Comparison of ENCODE assay signal across 8 mouse cellular contexts in the genomic region with DNA sequence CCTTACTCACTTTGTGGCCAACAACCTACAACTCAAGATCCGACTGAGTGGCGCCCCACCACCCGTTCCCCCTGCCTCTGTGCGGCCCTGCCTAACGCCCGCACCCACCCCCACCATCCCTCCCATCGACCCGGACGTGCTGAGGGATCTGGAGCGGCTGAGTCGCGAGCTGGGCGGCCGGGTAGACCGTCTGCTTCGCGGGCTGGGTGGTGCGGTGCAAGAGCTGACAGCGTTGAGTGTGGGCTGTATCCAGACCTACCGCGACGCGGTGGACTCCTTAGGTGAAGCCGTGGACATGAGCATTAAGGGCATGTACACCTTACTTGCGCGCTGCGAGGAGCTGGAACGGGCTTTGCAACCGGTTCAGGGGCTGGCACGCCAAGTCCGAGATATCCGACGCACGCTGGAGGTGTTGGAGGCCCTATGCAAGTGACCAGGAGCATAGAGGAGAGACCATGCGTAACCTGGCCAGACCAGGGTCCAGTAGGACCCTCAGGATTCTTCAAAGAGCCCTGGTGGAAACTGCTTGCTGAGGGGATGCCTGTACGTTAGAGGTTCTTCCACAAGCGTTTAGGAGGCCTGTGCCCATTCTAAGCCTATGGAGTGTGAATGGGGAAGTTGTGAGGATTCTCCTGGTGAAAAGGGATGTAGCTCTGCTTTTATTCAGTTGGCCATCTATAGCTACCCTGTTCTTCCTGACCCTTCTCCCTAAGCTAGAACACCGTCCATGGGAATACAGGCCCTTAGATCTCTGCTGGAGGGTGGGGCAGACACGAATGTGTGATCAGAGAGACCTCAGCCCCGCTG. TPM values are rescaled to one million over a fixed set of nuclear protein-coding genes. Genes with fewer than 3 reads are reported as not detected.
DNase-seq lines count a peak whose midpoint lies in the region; ATAC-seq and TF ChIP-seq lines count a peak whose summit lies in the region.

No protein-coding gene starts in this region.

- H3K36me3 ChIP-seq in heart, postnatal 0 days (replicated peaks; ENCODE audit: control insufficient read depth, insufficient read depth, low read length): no peaks in the 10 kb centered on the region
- H3K36me3 ChIP-seq in limb, embryonic 14.5 days (ENCODE audit: control insufficient read depth, insufficient read depth, low read length): no peaks in the 10 kb centered on the region
- no peaks in the 10 kb centered on the region for H3K36me3 ChIP-seq in neural tube, embryonic 14.5 days (ENCODE audit: control insufficient read depth, insufficient read depth, low read length)

- TF ChIP-seq POLR2A in limb, embryonic 14.5 days (IDR thresholded peaks at IDR 0.05; ENCODE audit: borderline replicate concordance, extremely low read depth, insufficient read depth, insufficient read length): no peak

- TF ChIP-seq CTCF in layer of hippocampus, adult 2 months (conservative IDR thresholded peaks at IDR 0.05): no peak
- TF ChIP-seq CTCF in heart, postnatal 0 days (IDR thresholded peaks at IDR 0.05; ENCODE audit: low read depth): no peak

- H3K9me3 ChIP-seq in heart, postnatal 0 days (replicated peaks; ENCODE audit: control insufficient read depth, low read length): no peaks in the 10 kb centered on the region
- H3K9me3 ChIP-seq in limb, embryonic 14.5 days (ENCODE audit: control insufficient read depth, low read length): no peaks in the 10 kb centered on the region
- no peaks in the 10 kb centered on the region for H3K9me3 ChIP-seq in neural tube, embryonic 14.5 days (ENCODE audit: control insufficient read depth, low read length)

- peak overlapping the region; percentile 98 for H3K4me3 ChIP-seq in layer of hippocampus, adult 2 months
- H3K4me3 ChIP-seq in heart, postnatal 0 days (ENCODE audit: low read depth, low read length): peak overlapping the region; percentile 98
- H3K4me3 ChIP-seq in limb, embryonic 14.5 days (replicated peaks; ENCODE audit: low read length): peak overlapping the region; percentile 54
- peak overlapping the region; percentile 85 for H3K4me3 ChIP-seq in neural tube, embryonic 14.5 days (ENCODE audit: low read depth, low read length)

- TF ChIP-seq EP300 in heart, postnatal 0 days (IDR thresholded peaks at IDR 0.05; ENCODE audit: low read depth): no peak

- H3K4me1 ChIP-seq in heart, postnatal 0 days (ENCODE audit: control insufficient read depth, insufficient read depth): peaks cover 33% of the 10 kb centered on the region
- H3K4me1 ChIP-seq in limb, embryonic 14.5 days (ENCODE audit: control insufficient read depth, insufficient read depth, low read length): peaks cover 18% of the 10 kb centered on the region
- peaks cover 23% of the 10 kb centered on the region for H3K4me1 ChIP-seq in neural tube, embryonic 14.5 days (ENCODE audit: control insufficient read depth, insufficient read depth, low read length)

- H3K27ac ChIP-seq in layer of hippocampus, adult 2 months: peak overlapping the region; percentile 97
- H3K27ac ChIP-seq in heart, postnatal 0 days (ENCODE audit: low read depth): peak overlapping the region; percentile 98
- peak overlapping the region; percentile 34 for H3K27ac ChIP-seq in limb, embryonic 14.5 days (replicated peaks; ENCODE audit: low read depth, low read length)
- H3K27ac ChIP-seq in neural tube, embryonic 14.5 days (ENCODE audit: low read depth, low read length): peak overlapping the region; percentile 91

- ATAC-seq in heart, postnatal 0 days (ENCODE audit: insufficient read depth, low read depth): no peak
- ATAC-seq in limb, embryonic 14.5 days (ENCODE audit: low FRiP score, low read depth): no peak
- ATAC-seq in neural tube, embryonic 14.5 days (ENCODE audit: low read depth): no peak

- peak overlapping the region; percentile 92 for H3K9ac ChIP-seq in heart, postnatal 0 days (replicated peaks; ENCODE audit: low read depth, low read length)
- H3K9ac ChIP-seq in limb, embryonic 14.5 days (ENCODE audit: low read depth, low read length, severe bottlenecking): peak overlapping the region; percentile 64
- H3K9ac ChIP-seq in neural tube, embryonic 14.5 days (replicated peaks; ENCODE audit: low read depth, low read length): peak overlapping the region; percentile 80

- peak overlapping the region; percentile 90 for H3K4me2 ChIP-seq in heart, postnatal 0 days (ENCODE audit: low read depth, low read length)
- H3K4me2 ChIP-seq in limb, embryonic 14.5 days (replicated peaks; ENCODE audit: low read depth, low read length, severe bottlenecking): peak overlapping the region; percentile 87
- peak overlapping the region; percentile 79 for H3K4me2 ChIP-seq in neural tube, embryonic 14.5 days (ENCODE audit: low read depth, low read length)

- H3K27me3 ChIP-seq in heart, postnatal 0 days (ENCODE audit: control insufficient read depth, insufficient read depth, low read length): no peaks in the 10 kb centered on the region
- H3K27me3 ChIP-seq in limb, embryonic 14.5 days (ENCODE audit: control insufficient read depth, insufficient read depth, low read length): no peaks in the 10 kb centered on the region
- no peaks in the 10 kb centered on the region for H3K27me3 ChIP-seq in neural tube, embryonic 14.5 days (ENCODE audit: control insufficient read depth, insufficient read depth, low read length)

- WGBS in heart, postnatal 0 days: 2% methylated on average over 39 of the region's 40 CpGs
- 3% methylated on average over 33 of the region's 40 CpGs for WGBS in limb, embryonic 14.5 days
- WGBS in neural tube, embryonic 14.5 days: under 1% methylated on average over 40 of the region's 40 CpGs

- DNase-seq in layer of hippocampus, adult 2 months (ENCODE audit: low spot score in 2 of 2): peak in 1 of 2 experiments; percentile 23
- no peak for DNase-seq in layer of hippocampus, postnatal 36 days
- DNase-seq in ES-CJ7 (ENCODE audit: low read depth, low spot score): peak; percentile 21
- peak; percentile 57 for DNase-seq in cerebellum, adult 9-10 months
- no peak for DNase-seq in heart, postnatal 0 days (ENCODE audit: low spot score)
- no peak for DNase-seq in limb, embryonic 14.5 days (ENCODE audit: low spot score)
- DNase-seq in frontal cortex, postnatal 14 days (ENCODE audit: low spot score in 2 of 2): no peak

RNA-seq across cellular contexts. Expression of a gene that starts 1.1 kb away (rescaled TPM):
- total RNA-seq in layer of hippocampus, adult 2 months (2021): 10 to 100 TPM; 26.6 to 30.8 TPM
- 10 to 100 TPM; 27.8 to 30.4 TPM for total RNA-seq in layer of hippocampus, postnatal 36 days (2021)
- total RNA-seq in heart, postnatal 0 days (2014; rRNA removed; ENCODE audit: low replicate concordance): 21.3 and 24.1 TPM in 2 replicates
- polyA plus RNA-seq in heart, postnatal 0 days (2015; fragmentation: Nextera tagmentation; extraction: Ambion mirVana): 12.1 and 13.0 TPM in 2 replicates
- polyA plus RNA-seq in limb, embryonic 14.5 days (2012; rRNA removed): 15.2 and 15.6 TPM in 2 replicates
- polyA plus RNA-seq in limb, embryonic 14.5 days (2014; fragmentation: Nextera tagmentation; extraction: Ambion mirVana): 12.3 and 13.9 TPM in 2 replicates
- polyA plus RNA-seq in neural tube, embryonic 14.5 days (2014; fragmentation: Nextera tagmentation; extraction: Ambion mirVana): 16.1 and 17.7 TPM in 2 replicates

RNA-seq across cellular contexts. Expression of a gene that starts 10.0 kb away (rescaled TPM):
- 10 to 100 TPM; 20.3 to 21.6 TPM for total RNA-seq in layer of hippocampus, adult 2 months (2021)
- 10 to 100 TPM; 20.8 to 24.0 TPM for total RNA-seq in layer of hippocampus, postnatal 36 days (2021)
- total RNA-seq in heart, postnatal 0 days (2014; rRNA removed; ENCODE audit: low replicate concordance): 10.9 and 25.5 TPM in 2 replicates
- polyA plus RNA-seq in heart, postnatal 0 days (2015; fragmentation: Nextera tagmentation; extraction: Ambion mirVana): 18.3 and 24.3 TPM in 2 replicates
- 47.8 and 71.0 TPM in 2 replicates for polyA plus RNA-seq in limb, embryonic 14.5 days (2012; rRNA removed)
- polyA plus RNA-seq in limb, embryonic 14.5 days (2014; fragmentation: Nextera tagmentation; extraction: Ambion mirVana): 54.4 and 55.2 TPM in 2 replicates
- polyA plus RNA-seq in neural tube, embryonic 14.5 days (2014; fragmentation: Nextera tagmentation; extraction: Ambion mirVana): 24.7 and 27.7 TPM in 2 replicates

RNA-seq across cellular contexts. Expression of a gene that starts 15.2 kb away (rescaled TPM):
- total RNA-seq in layer of hippocampus, adult 2 months (2021): under 1 TPM; 0.54 to 0.79 TPM
- 1 to 10 TPM; 1.0 to 1.1 TPM for total RNA-seq in layer of hippocampus, postnatal 36 days (2021)
- total RNA-seq in heart, postnatal 0 days (2014; rRNA removed; ENCODE audit: low replicate concordance): 21.4 and 54.6 TPM in 2 replicates
- 19.5 and 19.9 TPM in 2 replicates for polyA plus RNA-seq in heart, postnatal 0 days (2015; fragmentation: Nextera tagmentation; extraction: Ambion mirVana)
- polyA plus RNA-seq in limb, embryonic 14.5 days (2012; rRNA removed): 124 and 144 TPM in 2 replicates
- polyA plus RNA-seq in limb, embryonic 14.5 days (2014; fragmentation: Nextera tagmentation; extraction: Ambion mirVana): 109 and 116 TPM in 2 replicates
- 8.7 and 12.8 TPM in 2 replicates for polyA plus RNA-seq in neural tube, embryonic 14.5 days (2014; fragmentation: Nextera tagmentation; extraction: Ambion mirVana)

RNA-seq across cellular contexts. Expression of a gene that starts 27.6 kb away (rescaled TPM):
- 1,000 to 10,000 TPM in 1 of 2 experiments, 100 to 1,000 TPM in 1; 988 to 1,016 TPM for total RNA-seq in layer of hippocampus, adult 2 months (2021)
- total RNA-seq in layer of hippocampus, postnatal 36 days (2021): 100 to 1,000 TPM; 962 to 984 TPM
- total RNA-seq in heart, postnatal 0 days (2014; rRNA removed; ENCODE audit: low replicate concordance): 25.2 and 27.9 TPM in 2 replicates
- 59.2 and 62.1 TPM in 2 replicates for polyA plus RNA-seq in heart, postnatal 0 days (2015; fragmentation: Nextera tagmentation; extraction: Ambion mirVana)
- polyA plus RNA-seq in limb, embryonic 14.5 days (2012; rRNA removed): 199 and 224 TPM in 2 replicates
- 89.8 and 98.1 TPM in 2 replicates for polyA plus RNA-seq in limb, embryonic 14.5 days (2014; fragmentation: Nextera tagmentation; extraction: Ambion mirVana)
- polyA plus RNA-seq in neural tube, embryonic 14.5 days (2014; fragmentation: Nextera tagmentation; extraction: Ambion mirVana): 337 and 385 TPM in 2 replicates

RNA-seq across cellular contexts. Expression of a gene that starts 34.4 kb away (rescaled TPM):
- 10 to 100 TPM; 83.4 to 95.2 TPM for total RNA-seq in layer of hippocampus, adult 2 months (2021)
- 10 to 100 TPM; 78.2 to 92.8 TPM for total RNA-seq in layer of hippocampus, postnatal 36 days (2021)
- total RNA-seq in heart, postnatal 0 days (2014; rRNA removed; ENCODE audit: low replicate concordance): 76.8 and 93.5 TPM in 2 replicates
- polyA plus RNA-seq in heart, postnatal 0 days (2015; fragmentation: Nextera tagmentation; extraction: Ambion mirVana): 8.1 and 9.7 TPM in 2 replicates
- polyA plus RNA-seq in limb, embryonic 14.5 days (2012; rRNA removed): 19.3 and 25.4 TPM in 2 replicates
- polyA plus RNA-seq in limb, embryonic 14.5 days (2014; fragmentation: Nextera tagmentation; extraction: Ambion mirVana): 16.0 and 22.5 TPM in 2 replicates
- polyA plus RNA-seq in neural tube, embryonic 14.5 days (2014; fragmentation: Nextera tagmentation; extraction: Ambion mirVana): 6.5 and 9.4 TPM in 2 replicates

Comparison
In these comparisons a context has a peak if more than half of its experiments do, and no peak if none do; other contexts are left out.
1. DNase-seq: peak in ES-CJ7 (single experiment) and cerebellum, adult 9-10 months (single experiment); none in layer of hippocampus, postnatal 36 days (0 of 2), heart, postnatal 0 days (single experiment), limb, embryonic 14.5 days (single experiment) and frontal cortex, postnatal 14 days (0 of 2).
2. H3K27ac ChIP-seq: peak in every context shown above with its lines; median percentile 98 in heart, postnatal 0 days; 97 in layer of hippocampus, adult 2 months; 91 in neural tube, embryonic 14.5 days; 34 in limb, embryonic 14.5 days.
3. RNA of a gene that starts 15.2 kb away (total RNA-seq): 21.4 to 54.6 TPM in heart, postnatal 0 days; 1.0 to 1.1 TPM in layer of hippocampus, postnatal 36 days and 0.54 to 0.79 TPM in layer of hippocampus, adult 2 months; every median in the first group is over 10 times any median in the second.
4. Peak in every context shown above with its lines, with median percentiles within 50 percentile points of each other: H3K4me3 ChIP-seq, H3K4me2 ChIP-seq and H3K9ac ChIP-seq.